Mouse (Mus musculus): ENCODE measurements around the gene Lilra5. TPM values are rescaled to one million over a fixed set of nuclear protein-coding genes. Genes with fewer than 3 reads are reported as not detected.

Lilra5 gene
- polyA plus RNA-seq, 1 experiment from 2014 or later: not detected

DNA sequence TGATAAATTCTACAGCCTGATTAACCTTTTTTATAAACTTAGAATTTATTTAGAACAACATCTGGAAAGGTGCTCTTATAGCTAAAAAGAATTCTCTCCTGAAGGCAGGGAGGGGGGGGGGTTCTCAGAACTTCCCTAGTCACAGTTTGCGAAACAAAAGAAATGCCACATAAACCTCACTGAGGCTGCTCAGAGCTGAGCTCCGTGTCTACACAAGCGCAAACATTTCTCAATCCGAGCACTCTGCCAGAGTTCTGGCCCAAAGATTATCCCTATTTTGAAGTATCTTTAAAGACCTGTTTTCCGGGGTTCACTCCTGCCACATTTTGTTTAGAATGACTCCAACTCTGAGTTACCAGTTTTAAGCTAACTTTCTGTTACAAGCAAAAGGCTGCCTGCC is 55.1 kb downstream of the Lilra5 start:
- DNase-seq (ENCODE audit: low spot score): no peak
- H3K9me3 ChIP-seq: no peaks in the 10 kb centered on the region
- 75% methylated on average over 5 of the region's 5 CpGs for WGBS
- H3K4me3 ChIP-seq: no peak overlapping the region
- H3K36me3 ChIP-seq: no peaks in the 10 kb centered on the region
- no peak overlapping the region for H3K27ac ChIP-seq
- no peaks in the 10 kb centered on the region for H3K27me3 ChIP-seq (ENCODE audit: insufficient read depth, poor library complexity, severe bottlenecking)
- no peaks in the 10 kb centered on the region for H3K4me1 ChIP-seq

Other genes with a start within 250 kb of the Lilra5 start
- 0.15 and 0.21 TPM in 2 replicates for gene Lair1, start 174.6 kb upstream of the Lilra5 start, polyA plus RNA-seq (2016; fragmentation: Nextera tagmentation; extraction: Ambion mirVana)
- gene Ttyh1, start 118.3 kb upstream of the Lilra5 start, polyA plus RNA-seq (2016; fragmentation: Nextera tagmentation; extraction: Ambion mirVana): 0.54 and 0.83 TPM in 2 replicates
- 72.6 and 75.1 TPM in 2 replicates for gene Leng8, start 100.7 kb upstream of the Lilra5 start, polyA plus RNA-seq (2016; fragmentation: Nextera tagmentation; extraction: Ambion mirVana)
- 1.8 and 2.2 TPM in 2 replicates for gene Leng9, start 87.4 kb upstream of the Lilra5 start, polyA plus RNA-seq (2016; fragmentation: Nextera tagmentation; extraction: Ambion mirVana)
- gene Cdc42ep5, start 72.9 kb upstream of the Lilra5 start, polyA plus RNA-seq (2016; fragmentation: Nextera tagmentation; extraction: Ambion mirVana): 27.4 and 35.7 TPM in 2 replicates
- gene Ncr1, start 100.0 kb downstream of the Lilra5 start, polyA plus RNA-seq (2016; fragmentation: Nextera tagmentation; extraction: Ambion mirVana): not detected in 2 replicates
- 0.35 and 0.57 TPM in 2 replicates for gene Gp6, start 160.0 kb downstream of the Lilra5 start, polyA plus RNA-seq (2016; fragmentation: Nextera tagmentation; extraction: Ambion mirVana)
- 32.9 and 37.0 TPM in 2 replicates for gene Rdh13, start 207.9 kb downstream of the Lilra5 start, polyA plus RNA-seq (2016; fragmentation: Nextera tagmentation; extraction: Ambion mirVana)
- 1.7 and 4.6 TPM in 2 replicates for gene Eps8l1, start 222.9 kb downstream of the Lilra5 start, polyA plus RNA-seq (2016; fragmentation: Nextera tagmentation; extraction: Ambion mirVana)